In genomic region chr14:7853691-7854090, GRCm38 (mm10) we compare ENCODE assay signal across 8 mouse cellular contexts. TPM values are rescaled to one million over a fixed set of nuclear protein-coding genes. Genes with fewer than 3 reads are reported as not detected.
DNase-seq lines count a peak whose midpoint lies in the region; ATAC-seq lines count a peak whose summit lies in the region.

No protein-coding gene starts in this region.

- no peaks in the 10 kb centered on the region for H3K27me3 ChIP-seq in heart, embryonic 14.5 days (ENCODE audit: control insufficient read depth, insufficient read depth, low read length)
- no peaks in the 10 kb centered on the region for H3K27me3 ChIP-seq in midbrain, embryonic 13.5 days

- no peak overlapping the region for H3K4me3 ChIP-seq in brown adipose tissue, adult 24 weeks (ENCODE audit: insufficient read depth, low read depth, low read length)
- H3K4me3 ChIP-seq in heart, embryonic 14.5 days (ENCODE audit: control insufficient read depth in 1 of 2, insufficient read depth in 1 of 2, low read depth in 1 of 2, low read length in 2 of 2): no peak overlapping the region
- H3K4me3 ChIP-seq in midbrain, embryonic 13.5 days (replicated peaks): no peak overlapping the region

- WGBS in heart, embryonic 14.5 days: 7% methylated on average over 11 of the region's 11 CpGs
- WGBS in midbrain, embryonic 13.5 days: 58% methylated on average over 11 of the region's 11 CpGs

- peak; percentile 81 for ATAC-seq in heart, embryonic 14.5 days (ENCODE audit: insufficient number of reproducible peaks, insufficient read depth, low FRiP score, low read depth)
- peak; percentile 68 for ATAC-seq in midbrain, embryonic 13.5 days

- no peak overlapping the region for H3K9ac ChIP-seq in heart, embryonic 14.5 days (ENCODE audit: low read length)
- no peak overlapping the region for H3K9ac ChIP-seq in midbrain, embryonic 13.5 days (replicated peaks)

- H3K4me1 ChIP-seq in brown adipose tissue, adult 24 weeks (ENCODE audit: control insufficient read depth, insufficient read depth, insufficient read length, low read length): peaks cover 37% of the 10 kb centered on the region
- H3K4me1 ChIP-seq in heart, embryonic 14.5 days (ENCODE audit: control insufficient read depth in 2 of 2, insufficient read depth in 2 of 2, low read length in 2 of 2): peaks cover 20 to 50% of the 10 kb centered on the region in 2 experiments
- H3K4me1 ChIP-seq in midbrain, embryonic 13.5 days (replicated peaks): peaks cover 23% of the 10 kb centered on the region

- peak overlapping the region; percentile 46 for H3K4me2 ChIP-seq in heart, embryonic 14.5 days (ENCODE audit: low read length)
- H3K4me2 ChIP-seq in midbrain, embryonic 13.5 days (replicated peaks): no peak overlapping the region

- H3K36me3 ChIP-seq in heart, embryonic 14.5 days (ENCODE audit: control insufficient read depth, insufficient read depth, low read length): no peaks in the 10 kb centered on the region
- H3K36me3 ChIP-seq in midbrain, embryonic 13.5 days: no peaks in the 10 kb centered on the region

- H3K9me3 ChIP-seq in heart, embryonic 14.5 days (ENCODE audit: control insufficient read depth, low read length): no peaks in the 10 kb centered on the region
- H3K9me3 ChIP-seq in midbrain, embryonic 13.5 days: no peaks in the 10 kb centered on the region

- peak; percentile 80 for DNase-seq in embryo, embryonic 10 days (ENCODE audit: low spot score)
- no peak for DNase-seq in embryo, embryonic 9.5 days (ENCODE audit: extremely low spot score)
- peak; percentile 37 to 70 for DNase-seq in kidney, postnatal 25 days
- no peak for DNase-seq in thymus, postnatal 10 days (ENCODE audit: low spot score in 2 of 2)
- DNase-seq in cerebellum, postnatal 36 days: no peak

- peak overlapping the region; percentile 26; the same call in 1 of the 2 replicates for H3K27ac ChIP-seq in brown adipose tissue, adult 24 weeks (replicated peaks; ENCODE audit: low read depth, low read length)
- H3K27ac ChIP-seq in heart, embryonic 14.5 days (replicated peaks in 1 of 2; ENCODE audit: control insufficient read depth in 1 of 2, insufficient read depth in 1 of 2, low read depth in 2 of 2, low read length in 2 of 2): peak overlapping the region; percentile 28 to 57; a peak in 3 of 4 replicates
- H3K27ac ChIP-seq in midbrain, embryonic 13.5 days: 0 out of 2 replicates have a peak overlapping the region, but pooled peaks have one; percentile 9

RNA-seq across cellular contexts. Expression of gene Flnb, which starts 35.9 kb away (rescaled TPM):
- 7.8 and 14.1 TPM in 2 replicates for polyA plus RNA-seq in brown adipose tissue, adult 24 weeks (2012; ENCODE audit: insufficient read depth, insufficient read length, missing spikeins)
- polyA plus RNA-seq in heart, embryonic 14.5 days (2014; fragmentation: Nextera tagmentation; extraction: Ambion mirVana): 10.0 and 11.2 TPM in 2 replicates
- polyA plus RNA-seq in midbrain, embryonic 13.5 days (2015; fragmentation: Nextera tagmentation; extraction: Ambion mirVana): 10.8 and 11.3 TPM in 2 replicates

Comparison
In these comparisons a context has a peak if more than half of its experiments do, and no peak if none do; other contexts are left out.
1. DNase-seq: peak in embryo, embryonic 10 days (single experiment) and kidney, postnatal 25 days (2 of 2); none in embryo, embryonic 9.5 days (single experiment), thymus, postnatal 10 days (0 of 2) and cerebellum, postnatal 36 days (0 of 2).
2. Peak in every context shown above with its lines, with median percentiles within 50 percentile points of each other: H3K27ac ChIP-seq.